Mouse (Mus musculus) gastrocnemius, adult 2 months (tissue): ENCODE measurements around the gene Pou3f3. TPM values are rescaled to one million over a fixed set of nuclear protein-coding genes. Genes with fewer than 3 reads are reported as not detected.

ENCODE experiments used
- DNase-seq: peaks from one replicate; pipeline ENCODE4 v3.0.0; 2022
- H3K27ac ChIP-seq: fragments of 200-600 bp; 2 replicates; pipeline ENCODE4 v1.8.1; 2022; ENCODE audit warnings: mild to moderate bottlenecking
- H3K4me3 ChIP-seq: fragments of 200-600 bp; 2 replicates; pipeline ENCODE4 v1.8.1; 2022; ENCODE audit warnings: mild to moderate bottlenecking, moderate library complexity
- CTCF ChIP-seq: fragments of 200-600 bp; IDR thresholded peaks from 2 replicates; pipeline ENCODE4 v1.8.1; 2022; ENCODE audit warnings: antibody characterized with exemption, mild to moderate bottlenecking, moderate library complexity
- intact Hi-C: fragments of 180-260 bp; cut with DNase I; formaldehyde crosslinking; loops from one replicate; pipeline ENCODE4 v1.15.1; 2025
- long read RNA-seq, 2 experiments: library from polyadenylated mRNA; stranded (forward); transcript quantifications; one replicate each; pipeline ENCODE4 v2.0.0; 2021
- total RNA-seq, 2 experiments: library from RNA; stranded (reverse); gene quantifications; 2 replicates each; pipeline ENCODE4 v1.2.3; 2021

The Pou3f3 gene
- not detected for total RNA-seq
- long read RNA-seq, experiment 1, result 0 reads
- long read RNA-seq, experiment 2, result 0 reads

- H3K4me3 ChIP-seq, result peak within 1 kb of the TSS; percentile 66
- intact Hi-C loops, result no loop called here
- TF ChIP-seq CTCF, result no peak
- DNase-seq, result no peak
- H3K27ac ChIP-seq, result no peak within 1 kb of the TSS
Measured at GRCm38 (mm10) chr1:42695578-42695915, at the start of gene Pou3f3. TSS of gene Pou3f3 (plus strand) at chr1:42695768.

GRCm38 (mm10) chr1:42648366-42648935 lies 47.1 kb upstream of the Pou3f3 start:
- Histone ChIP-seq H3K4me3 (no peak overlapping the region), H3K27ac (no peak overlapping the region)
- intact Hi-C loops, result no loop called here
- TF ChIP-seq CTCF, result no peak
- no peak for DNase-seq

GRCm38 (mm10) chr1:42651461-42651860 lies 44.1 kb upstream of the Pou3f3 start:
- intact Hi-C loops, result no loop called here
- DNase-seq, result no peak
- peak overlapping the region; percentile 17; the same call in 1 of the 2 replicates for H3K4me3 ChIP-seq
- no peak overlapping the region for H3K27ac ChIP-seq
- no peak for TF ChIP-seq CTCF

- no peak overlapping the region for H3K4me3 ChIP-seq
- DNase-seq, result no peak
- TF ChIP-seq CTCF, result no peak
- H3K27ac ChIP-seq, result no peak overlapping the region
- intact Hi-C loops, result no loop called here
Measured at GRCm38 (mm10) chr1:42667546-42667945, 28.0 kb upstream of the Pou3f3 start.

- intact Hi-C loops, result no loop called here
- no peak for DNase-seq
- Histone ChIP-seq H3K4me3 (no peak overlapping the region), H3K27ac (no peak overlapping the region)
- TF ChIP-seq CTCF, result no peak
Measured at GRCm38 (mm10) chr1:42680673-42681072, 14.9 kb upstream of the Pou3f3 start.

- TF ChIP-seq CTCF, result no peak
- Histone ChIP-seq H3K4me3 (no peak overlapping the region), H3K27ac (no peak overlapping the region)
- intact Hi-C loops, result no loop called here
- no peak for DNase-seq
Measured at GRCm38 (mm10) chr1:42681762-42682161, 13.8 kb upstream of the Pou3f3 start.

- Histone ChIP-seq H3K27ac (no peak overlapping the region), H3K4me3 (no peak overlapping the region)
- no peak for DNase-seq
- TF ChIP-seq CTCF, result no peak
- intact Hi-C loops, result no loop called here
Measured at GRCm38 (mm10) chr1:42683861-42684260, 11.7 kb upstream of the Pou3f3 start.

- DNase-seq, result no peak
- Histone ChIP-seq H3K4me3 (no peak overlapping the region), H3K27ac (no peak overlapping the region)
- intact Hi-C loops, result no loop called here
- no peak for TF ChIP-seq CTCF
Measured at GRCm38 (mm10) chr1:42684345-42684744, 11.2 kb upstream of the Pou3f3 start.

GRCm38 (mm10) chr1:42684783-42685182 lies 10.8 kb upstream of the Pou3f3 start:
- Histone ChIP-seq H3K27ac (no peak overlapping the region), H3K4me3 (no peak overlapping the region)
- DNase-seq, result no peak
- intact Hi-C loops, result no loop called here
- TF ChIP-seq CTCF, result peak; percentile 2; the same call in 1 of the 2 replicates

- no peak for TF ChIP-seq CTCF
- no peak for DNase-seq
- intact Hi-C loops, result no loop called here
- Histone ChIP-seq H3K4me3 (no peak overlapping the region), H3K27ac (no peak overlapping the region)
Measured at GRCm38 (mm10) chr1:42685321-42685960, 10.1 kb upstream of the Pou3f3 start.

GRCm38 (mm10) chr1:42686194-42687131 lies 9.1 kb upstream of the Pou3f3 start:
- intact Hi-C loops, result no loop called here
- Histone ChIP-seq H3K4me3 (no peak overlapping the region), H3K27ac (no peak overlapping the region)
- no peak for TF ChIP-seq CTCF
- no peak for DNase-seq

GRCm38 (mm10) chr1:42687271-42687670 lies 8.3 kb upstream of the Pou3f3 start:
- TF ChIP-seq CTCF, result no peak
- intact Hi-C loops, result no loop called here
- H3K4me3 ChIP-seq, result no peak overlapping the region
- H3K27ac ChIP-seq, result no peak overlapping the region
- no peak for DNase-seq
